Mouse (Mus musculus) left cerebral cortex, adult 18-20 months (tissue): ENCODE measurements at regions not wholly inside any gene's neighbourhood (a gene's known extent, or its start where the extent isn't known, plus 50 kb on each side); places are given as distances from the start of the nearest gene placed in this dataset.

Experiments
- DNase-seq, 2 experiments: peaks; one replicate each; pipeline ENCODE4 v3.0.0; 2021 to 2022; ENCODE audit warnings: low spot score in 2 of 2, mixed read lengths in 1 of 2

- peak; percentile 35 to 36 for DNase-seq
Measured at GRCm38 (mm10) chr6:143287322-143287721, 120.3 kb downstream of the Etnk1 start.

GRCm38 (mm10) chr6:143288491-143289130 is 121.6 kb downstream of the Etnk1 start:
- peak; percentile 16 to 63 for DNase-seq

- DNase-seq = no peak
Measured at GRCm38 (mm10) chr6:143293648-143294047, 126.6 kb downstream of the Etnk1 start.

DNA sequence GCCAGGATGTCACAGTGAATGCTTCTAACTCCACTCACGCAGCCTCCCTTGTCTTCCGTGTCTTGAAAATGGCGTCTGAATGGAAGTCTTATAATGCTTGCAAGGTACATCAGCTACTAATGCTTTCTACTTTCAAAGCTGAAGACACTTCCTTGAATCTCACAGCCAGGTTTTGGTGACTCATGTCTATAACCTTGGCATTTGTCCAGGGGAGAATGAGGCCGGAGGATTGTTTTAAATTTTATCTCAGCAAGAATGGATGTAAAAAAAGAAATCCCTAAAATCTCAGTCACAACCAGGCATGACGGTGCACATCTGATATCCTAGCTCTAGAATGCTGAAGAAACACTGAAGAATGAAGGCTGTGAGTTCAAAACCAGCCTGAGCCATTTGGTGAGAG is 131.4 kb downstream of the Etnk1 start:
- DNase-seq = no peak

GRCm38 (mm10) chr6:143301414-143301813 is 134.4 kb downstream of the Etnk1 start:
- no peak for DNase-seq

DNA sequence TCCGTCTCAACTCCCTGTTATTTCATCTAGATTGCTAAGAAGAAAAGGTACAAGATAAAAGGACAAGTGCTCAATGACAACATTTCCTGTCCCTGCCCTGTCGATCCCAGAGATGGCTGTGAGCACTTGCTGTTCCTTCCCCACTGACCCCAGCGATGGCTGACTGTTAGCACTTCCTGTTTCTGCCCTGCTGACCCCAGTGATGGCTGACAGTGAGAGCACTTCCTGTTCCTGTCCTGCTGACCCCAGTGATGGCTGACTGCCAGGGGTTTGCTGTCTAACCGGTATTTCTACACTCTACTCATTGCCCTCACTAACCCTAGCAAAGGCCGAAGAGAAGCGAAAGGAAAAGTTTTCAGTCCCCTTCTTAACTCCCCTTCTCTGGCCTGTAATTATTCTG is 140.3 kb downstream of the Etnk1 start:
- no peak for DNase-seq

GRCm38 (mm10) chr6:143315859-143316258 is 148.8 kb downstream of the Etnk1 start:
- no peak for DNase-seq

DNA sequence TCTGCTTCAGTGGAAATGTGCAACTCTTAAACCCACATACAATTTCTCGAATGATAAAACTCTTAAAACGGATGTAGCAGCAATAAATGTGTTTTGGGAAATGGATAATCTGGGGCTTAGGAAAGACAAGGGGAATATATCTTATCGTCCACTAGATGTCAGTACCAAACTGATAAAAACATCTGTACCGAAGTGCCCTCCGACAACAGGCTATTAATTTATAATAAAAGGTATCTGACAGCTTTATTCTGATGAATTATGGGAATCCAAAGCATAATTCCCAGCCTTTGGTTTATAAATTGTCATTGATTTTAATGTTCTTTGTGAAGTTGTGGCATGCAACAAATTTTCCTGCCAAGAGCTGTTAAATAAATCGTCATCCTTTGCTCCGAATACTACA is 153.4 kb downstream of the Etnk1 start:
- no peak for DNase-seq

- no peak for DNase-seq
Measured at GRCm38 (mm10) chr6:143324636-143325035, 157.6 kb downstream of the Etnk1 start.

- no peak for DNase-seq
Measured at GRCm38 (mm10) chr6:143326956-143327722, 160.1 kb downstream of the Etnk1 start.

DNA sequence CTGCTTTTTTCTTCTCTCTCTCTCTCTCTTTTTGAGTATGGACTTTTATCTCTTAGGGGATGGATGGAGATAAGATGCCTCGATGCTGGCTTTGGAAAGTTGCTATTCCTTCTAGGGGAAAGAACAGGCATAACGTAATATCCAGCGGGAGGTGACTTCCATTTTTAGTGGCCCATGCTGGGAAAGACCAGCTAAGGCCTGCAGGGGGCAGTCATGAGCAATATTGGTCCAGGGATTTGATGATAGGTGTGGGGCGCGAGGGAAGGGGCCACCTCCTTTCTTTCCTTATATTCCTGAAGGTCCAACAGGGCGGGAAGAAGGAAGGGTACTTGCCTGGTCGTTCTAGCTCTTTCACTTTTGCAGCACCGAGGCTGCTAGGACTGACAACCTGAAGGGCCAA is 160.8 kb downstream of the Etnk1 start:
- peak in 1 of 2 experiments; percentile 13 for DNase-seq

- peak; percentile 29 to 42 for DNase-seq
Measured at GRCm38 (mm10) chr6:143328202-143328601, 161.2 kb downstream of the Etnk1 start.

GRCm38 (mm10) chr6:143329096-143329495 is 162.1 kb downstream of the Etnk1 start:
- DNase-seq = no peak

DNA sequence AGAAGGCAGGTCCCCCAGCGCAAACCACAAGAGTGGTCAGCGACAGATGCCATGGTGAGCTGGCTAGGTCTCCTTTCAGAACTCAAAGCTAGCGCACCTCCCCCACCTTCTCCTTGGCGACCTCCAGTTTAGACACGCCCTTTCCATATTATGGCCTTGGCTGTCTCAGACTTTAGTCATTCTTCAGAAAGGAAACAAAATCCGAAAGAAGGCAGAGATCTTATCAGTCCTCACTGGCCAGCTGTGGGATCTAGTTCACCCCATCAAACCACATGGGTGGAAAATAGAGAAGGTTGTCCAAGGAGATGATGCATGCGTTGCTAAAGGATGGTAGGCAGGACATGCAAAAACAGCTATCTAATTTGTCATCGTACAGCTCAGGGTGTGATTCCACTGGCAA is 166.5 kb downstream of the Etnk1 start:
- no peak for DNase-seq

- no peak for DNase-seq
Measured at GRCm38 (mm10) chr6:143336574-143336973, 169.6 kb downstream of the Etnk1 start.

- no peak for DNase-seq
Measured at GRCm38 (mm10) chr6:143349000-143349399, 182.0 kb downstream of the Etnk1 start.

- no peak for DNase-seq
Measured at GRCm38 (mm10) chr6:143359320-143360032, 192.5 kb downstream of the Etnk1 start.

GRCm38 (mm10) chr6:143361149-143361725 is 194.2 kb downstream of the Etnk1 start:
- DNase-seq = no peak

GRCm38 (mm10) chr6:143361963-143362362 is 194.9 kb downstream of the Etnk1 start:
- no peak for DNase-seq

- peak in 1 of 2 experiments; percentile 21 for DNase-seq
Measured at GRCm38 (mm10) chr6:143365840-143366239, 198.8 kb downstream of the Etnk1 start.

GRCm38 (mm10) chr6:143367804-143368203 is 200.8 kb downstream of the Etnk1 start:
- DNase-seq = no peak

DNA sequence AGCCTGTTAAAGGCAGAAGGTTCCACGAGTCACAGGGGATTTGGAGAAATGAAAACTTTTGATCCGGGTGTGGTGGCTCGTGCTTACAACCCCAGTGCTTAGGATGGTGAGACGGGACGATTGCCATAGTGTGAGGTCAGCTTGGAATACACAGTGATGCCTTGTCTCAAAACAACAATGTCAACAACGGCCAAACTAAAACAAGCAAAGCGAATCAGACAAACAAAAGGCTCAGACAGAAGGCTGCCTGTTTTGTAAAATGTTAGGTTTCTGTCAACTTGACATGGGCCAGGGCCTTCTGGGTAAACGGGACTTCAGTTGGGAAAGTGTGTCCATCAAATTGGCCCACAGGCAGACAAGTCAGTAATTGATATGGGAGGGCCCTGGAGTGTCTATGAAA is 201.6 kb downstream of the Etnk1 start:
- DNase-seq = no peak
